Mouse (Mus musculus) midbrain, embryonic 11.5 days (tissue): Measurements from ENCODE around the gene C8b. TPM values are rescaled to one million over a fixed set of nuclear protein-coding genes. Genes with fewer than 3 reads are reported as not detected.

Experiments used
- ATAC-seq: fragments of 200-750 bp; cut with Nextera tagmentation; 2 replicates; pipeline ENCODE4 v1.8.0; 2017; ENCODE audit warnings: moderate TSS enrichment, moderate library complexity; ENCODE audit not compliant: low FRiP score
- DNase-seq: peaks from one replicate; pipeline ENCODE4 v3.0.0; 2015; ENCODE audit warnings: low spot score; ENCODE audit errors: missing footprints
- H3K27ac ChIP-seq: fragments of 300-500 bp; sonication (generic); 2 replicates; pipeline ENCODE4 v1.5.1; 2014; ENCODE audit warnings: low read depth, low read length
- H3K27me3 ChIP-seq: fragments of 300-500 bp; sonication (generic); 2 replicates; pipeline ENCODE4 v1.6.1; 2014; ENCODE audit warnings: mild to moderate bottlenecking, low read length, moderate library complexity, mixed read lengths; ENCODE audit not compliant: control insufficient read depth, insufficient read depth
- H3K36me3 ChIP-seq: fragments of 300-500 bp; sonication (generic); 2 replicates; pipeline ENCODE4 v1.6.1; 2014; ENCODE audit warnings: mild to moderate bottlenecking, low read length, moderate library complexity, mixed read lengths; ENCODE audit not compliant: control insufficient read depth, insufficient read depth
- H3K4me1 ChIP-seq: fragments of 300-500 bp; sonication (generic); 2 replicates; pipeline ENCODE4 v1.6.1; 2014; ENCODE audit warnings: low read length; ENCODE audit not compliant: control insufficient read depth, insufficient read depth
- H3K4me2 ChIP-seq: fragments of 300-500 bp; sonication (generic); 2 replicates; pipeline ENCODE4 v1.6.1; 2014; ENCODE audit warnings: mild to moderate bottlenecking, moderate library complexity
- H3K4me3 ChIP-seq: fragments of 300-500 bp; sonication (generic); 2 replicates; pipeline ENCODE4 v1.5.1; 2014; ENCODE audit warnings: low read depth, low read length
- H3K9ac ChIP-seq: fragments of 300-500 bp; sonication (generic); 2 replicates; pipeline ENCODE4 v1.6.1; 2014; ENCODE audit warnings: low read length
- H3K9me3 ChIP-seq: fragments of 300-500 bp; sonication (generic); 2 replicates; pipeline ENCODE4 v1.6.1; 2016; ENCODE audit warnings: low read length; ENCODE audit not compliant: control insufficient read depth
- WGBS: fragments of 180-500 bp; shearing (Covaris S2); extraction: QIAGEN DNeasy Blood & Tissue Kit; methylation state at CpG from one replicate; pipeline ENCODE4 v1.1.7; 2014; 5-methylcytosine and 5-hydroxymethylcytosine counted together
- polyA plus RNA-seq: library from polyadenylated mRNA; unstranded; fragments of >200 nt; fragmentation: Nextera tagmentation; extraction: Ambion mirVana; gene quantifications from 2 replicates; pipeline ENCODE4 v1.2.1, GENCODE M21; 2014

Gene C8b
- polyA plus RNA-seq, 1 experiment from 2014 or later: not detected

DNA sequence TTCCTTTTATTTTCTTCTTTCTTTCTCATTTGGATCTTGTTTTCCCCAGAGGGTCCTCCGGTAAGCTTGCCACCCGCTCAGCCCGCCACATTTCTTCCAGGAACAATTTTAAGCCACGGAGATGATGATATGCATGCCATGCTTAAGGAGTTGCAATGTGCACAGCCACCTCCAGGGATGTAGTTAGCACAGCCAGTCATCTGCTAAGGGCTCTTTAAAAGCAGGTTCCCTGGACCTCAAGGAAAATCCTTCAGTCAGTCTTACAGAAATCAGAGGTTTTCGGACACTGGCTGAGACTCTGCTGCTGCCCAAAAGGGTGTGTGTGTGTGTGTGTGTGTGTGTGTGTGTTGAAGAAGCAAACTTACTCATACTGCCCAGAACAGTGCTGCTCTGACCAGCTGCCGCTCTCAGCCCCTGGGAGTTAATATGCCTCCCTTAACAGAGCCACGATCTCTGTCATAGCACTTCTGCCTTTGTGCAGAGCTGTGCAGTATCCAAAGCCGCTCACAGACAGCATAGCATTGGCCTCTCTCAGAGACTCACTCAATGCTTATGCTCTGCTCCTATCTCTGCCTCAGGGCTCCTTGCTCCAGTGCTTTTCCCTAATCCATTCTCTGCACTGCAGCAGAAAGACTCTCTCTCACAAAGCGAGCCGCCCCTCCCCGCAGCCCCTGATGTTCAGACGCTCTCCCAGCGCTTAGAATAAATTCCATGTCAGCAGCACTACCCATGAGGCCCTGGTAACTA is 5.1 kb upstream of the C8b start:
- DNase-seq: peak; percentile 90
- Histone ChIP-seq H3K4me1 (peaks cover 8% of the 10 kb centered on the region; the same call in 1 of the 2 replicates), H3K27ac (peak overlapping the region; percentile 37; the same call in 1 of the 2 replicates), H3K9me3 (no peaks in the 10 kb centered on the region), H3K27me3 (no peaks in the 10 kb centered on the region), H3K9ac (peak overlapping the region; percentile 0; the same call in 1 of the 2 replicates), H3K36me3 (no peaks in the 10 kb centered on the region), H3K4me2 (0 out of 2 replicates have a peak overlapping the region, but pooled peaks have one; percentile 2), H3K4me3 (no peak overlapping the region)
- ATAC-seq: peak; percentile 89
- 35% methylated on average over 13 of the region's 13 CpGs for whole genome bisulfite sequencing

GRCm38 (mm10) chr4:104768190-104768589 is 2.1 kb downstream of the C8b start:
- Histone ChIP-seq H3K36me3 (no peaks in the 10 kb centered on the region), H3K4me2 (no peak overlapping the region), H3K9me3 (no peaks in the 10 kb centered on the region), H3K9ac (no peak overlapping the region), H3K27ac (no peak overlapping the region), H3K4me1 (no peaks in the 10 kb centered on the region), H3K4me3 (no peak overlapping the region), H3K27me3 (no peaks in the 10 kb centered on the region)
- DNase-seq (no peak), ATAC-seq (no peak)
- 76% methylated on average over 4 of the region's 4 CpGs for WGBS

GRCm38 (mm10) chr4:104769602-104770001 is 3.5 kb downstream of the C8b start:
- ATAC-seq: no peak
- no peaks in the 10 kb centered on the region for H3K36me3 ChIP-seq
- no peak overlapping the region for H3K4me2 ChIP-seq
- no peaks in the 10 kb centered on the region for H3K4me1 ChIP-seq
- no peak for DNase-seq
- H3K9me3 ChIP-seq: no peaks in the 10 kb centered on the region
- H3K9ac ChIP-seq: no peak overlapping the region
- WGBS: 92% methylated on average over 8 of the region's 8 CpGs
- no peak overlapping the region for H3K4me3 ChIP-seq
- no peak overlapping the region for H3K27ac ChIP-seq
- no peaks in the 10 kb centered on the region for H3K27me3 ChIP-seq

- no peak overlapping the region for H3K4me3 ChIP-seq
- H3K27me3 ChIP-seq: no peaks in the 10 kb centered on the region
- no peaks in the 10 kb centered on the region for H3K4me1 ChIP-seq
- no peak overlapping the region for H3K9ac ChIP-seq
- WGBS: 72% methylated on average over 4 of the region's 4 CpGs
- DNase-seq (no peak), ATAC-seq (no peak)
- H3K9me3 ChIP-seq: no peaks in the 10 kb centered on the region
- H3K27ac ChIP-seq: no peak overlapping the region
- H3K36me3 ChIP-seq: no peaks in the 10 kb centered on the region
- no peak overlapping the region for H3K4me2 ChIP-seq
These were observed 4.2 kb downstream of the C8b start for GRCm38 (mm10) chr4:104770331-104770730.

DNA sequence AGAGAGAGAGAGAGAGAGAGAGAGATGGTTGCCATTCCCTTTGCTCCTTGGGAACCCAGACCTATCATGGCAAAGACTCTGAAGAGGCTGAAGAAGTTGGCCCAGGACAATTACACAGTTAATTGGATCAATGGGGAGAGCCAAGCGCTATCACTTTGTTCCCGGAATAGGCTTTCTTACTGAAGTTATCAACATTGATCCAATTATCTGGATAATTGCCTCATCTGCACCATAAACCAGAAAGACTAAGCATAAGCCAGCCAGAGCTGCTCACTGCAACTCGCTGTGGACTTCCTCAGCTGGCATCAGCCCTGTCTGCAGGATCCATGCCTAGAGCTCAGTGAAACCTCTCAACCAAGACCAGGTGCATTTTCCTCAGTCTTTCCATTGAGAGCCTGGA is 9.5 kb downstream of the C8b start:
- H3K4me3 ChIP-seq: no peak overlapping the region
- no peak overlapping the region for H3K4me2 ChIP-seq
- no peaks in the 10 kb centered on the region for H3K36me3 ChIP-seq
- no peak overlapping the region for H3K9ac ChIP-seq
- WGBS: 42% methylated on average over 3 of the region's 3 CpGs
- H3K27ac ChIP-seq: no peak overlapping the region
- H3K4me1 ChIP-seq: no peaks in the 10 kb centered on the region
- no peak for ATAC-seq
- no peaks in the 10 kb centered on the region for H3K9me3 ChIP-seq
- H3K27me3 ChIP-seq: no peaks in the 10 kb centered on the region
- DNase-seq: peak; percentile 44

GRCm38 (mm10) chr4:104779460-104779859 is 13.3 kb downstream of the C8b start:
- no peaks in the 10 kb centered on the region for H3K4me1 ChIP-seq
- no peak overlapping the region for H3K4me3 ChIP-seq
- no peaks in the 10 kb centered on the region for H3K27me3 ChIP-seq
- H3K4me2 ChIP-seq: no peak overlapping the region
- ATAC-seq (no peak), DNase-seq (peak; percentile 45)
- H3K9ac ChIP-seq: no peak overlapping the region
- H3K27ac ChIP-seq: no peak overlapping the region
- H3K36me3 ChIP-seq: no peaks in the 10 kb centered on the region
- WGBS: 88% methylated on average over 5 of the region's 5 CpGs
- no peaks in the 10 kb centered on the region for H3K9me3 ChIP-seq

- DNase-seq: peak; percentile 80
- 87% methylated on average over 3 of the region's 3 CpGs for whole genome bisulfite sequencing
- no peak for ATAC-seq
- Histone ChIP-seq H3K27ac (no peak overlapping the region), H3K9ac (no peak overlapping the region), H3K4me2 (no peak overlapping the region), H3K36me3 (no peaks in the 10 kb centered on the region), H3K4me1 (no peaks in the 10 kb centered on the region), H3K27me3 (no peaks in the 10 kb centered on the region), H3K9me3 (no peaks in the 10 kb centered on the region), H3K4me3 (no peak overlapping the region)
These were observed 15.3 kb downstream of the C8b start for GRCm38 (mm10) chr4:104781441-104781840.

DNA sequence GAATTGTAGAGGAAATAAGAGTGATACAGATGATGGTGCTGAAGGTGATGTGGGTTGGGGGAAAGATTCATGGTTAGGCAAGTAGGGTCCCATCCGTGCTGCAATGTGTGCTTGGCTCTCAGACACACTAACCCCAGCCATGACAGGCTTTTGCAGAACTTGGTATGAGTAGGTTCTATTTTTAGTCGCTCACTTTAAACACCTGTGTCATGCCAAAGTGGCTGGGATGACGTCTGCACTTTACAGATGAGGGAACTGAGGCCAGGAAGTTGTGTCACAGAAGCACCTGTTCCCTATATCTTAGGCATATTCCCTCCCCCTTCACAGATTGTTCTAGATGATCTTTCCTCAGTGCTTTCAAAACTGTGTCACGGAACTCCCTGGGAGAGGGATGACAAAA is 16.2 kb downstream of the C8b start:
- H3K9ac ChIP-seq: no peak overlapping the region
- no peaks in the 10 kb centered on the region for H3K9me3 ChIP-seq
- no peaks in the 10 kb centered on the region for H3K27me3 ChIP-seq
- ATAC-seq (no peak), DNase-seq (no peak)
- H3K4me3 ChIP-seq: no peak overlapping the region
- H3K4me1 ChIP-seq: no peaks in the 10 kb centered on the region
- 89% methylated on average over 4 of the region's 4 CpGs for WGBS
- H3K36me3 ChIP-seq: no peaks in the 10 kb centered on the region
- H3K4me2 ChIP-seq: no peak overlapping the region
- no peak overlapping the region for H3K27ac ChIP-seq

DNA sequence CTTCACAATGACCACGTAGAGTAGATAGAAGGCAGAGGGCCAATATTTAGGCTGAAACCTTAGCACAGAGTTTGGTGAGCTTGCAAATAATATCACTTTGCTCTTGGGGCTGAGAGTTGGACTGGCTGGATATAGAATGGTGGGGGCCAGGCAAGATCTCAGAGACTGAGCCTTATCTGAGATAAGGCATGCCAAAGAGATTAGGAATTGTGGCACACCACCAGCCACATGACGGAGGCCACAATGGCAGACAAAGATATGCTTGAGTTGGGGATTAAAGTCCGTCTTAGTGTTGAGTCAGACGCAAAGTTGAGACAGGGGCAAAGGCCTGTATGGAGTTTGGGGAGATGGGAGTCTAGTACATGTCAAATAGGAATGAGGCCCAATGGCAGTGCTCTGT is 26.0 kb downstream of the C8b start:
- Histone ChIP-seq H3K27ac (no peak overlapping the region), H3K9ac (no peak overlapping the region), H3K27me3 (no peaks in the 10 kb centered on the region), H3K4me3 (no peak overlapping the region), H3K36me3 (no peaks in the 10 kb centered on the region), H3K4me2 (no peak overlapping the region), H3K9me3 (no peaks in the 10 kb centered on the region), H3K4me1 (no peaks in the 10 kb centered on the region)
- WGBS: 77% methylated on average over 4 of the region's 4 CpGs
- ATAC-seq (no peak), DNase-seq (no peak)
